Mouse (Mus musculus): Measurements from ENCODE around the gene Gm4756. TPM values are rescaled to one million over a fixed set of nuclear protein-coding genes. Genes with fewer than 3 reads are reported as not detected.
"Not testable (repeated sequence)": the region's sequence is repeated elsewhere in the genome, so short reads cannot be mapped to it uniquely, and the experiment has no call there.

Gene Gm4756
- polyA plus RNA-seq, 1 experiment = not detected

GRCm38 (mm10) chr12:72638025-72638424 lies 11.4 kb downstream of the Gm4756 start:
- WGBS = 89% methylated on average over 3 of the region's 3 CpGs
- TF ChIP-seq POLR2A (IDR thresholded peaks at IDR 0.05; ENCODE audit: borderline replicate concordance, insufficient read depth, low read length) (no peak), CTCF (IDR thresholded peaks at IDR 0.05; ENCODE audit: borderline replicate concordance, insufficient read depth, low read depth, low read length) (no peak)
- H3K27me3 ChIP-seq (ENCODE audit: control insufficient read depth, insufficient read depth, low read length) = no peaks in the 10 kb centered on the region
- H3K27ac ChIP-seq (ENCODE audit: insufficient read depth, low read length) = no peak overlapping the region
- H3K4me1 ChIP-seq (ENCODE audit: control insufficient read depth, insufficient read depth, low read length) = no peaks in the 10 kb centered on the region
- DNase-seq = no peak
- H3K4me3 ChIP-seq (replicated peaks; ENCODE audit: insufficient read depth, low read depth, low read length) = no peak overlapping the region

- H3K4me3 ChIP-seq (replicated peaks; ENCODE audit: insufficient read depth, low read depth, low read length) = no peak overlapping the region
- 82% methylated on average over 7 of the region's 7 CpGs for WGBS
- no peak for TF ChIP-seq POLR2A (IDR thresholded peaks at IDR 0.05; ENCODE audit: borderline replicate concordance, insufficient read depth, low read length)
- TF ChIP-seq CTCF (IDR thresholded peaks at IDR 0.05; ENCODE audit: borderline replicate concordance, insufficient read depth, low read depth, low read length) = no peak
Observed at GRCm38 (mm10) chr12:72628751-72629150, 20.7 kb downstream of the Gm4756 start.

GRCm38 (mm10) chr12:72622853-72623496 lies 26.5 kb downstream of the Gm4756 start:
- DNase-seq = no peak
- WGBS = 71% methylated on average over 5 of the region's 5 CpGs
- Histone ChIP-seq H3K27ac (ENCODE audit: insufficient read depth, low read length) (no peak overlapping the region), H3K27me3 (ENCODE audit: control insufficient read depth, insufficient read depth, low read length) (no peaks in the 10 kb centered on the region), H3K4me3 (replicated peaks; ENCODE audit: insufficient read depth, low read depth, low read length) (no peak overlapping the region), H3K4me1 (ENCODE audit: control insufficient read depth, insufficient read depth, low read length) (no peaks in the 10 kb centered on the region)
- TF ChIP-seq CTCF (IDR thresholded peaks at IDR 0.05; ENCODE audit: borderline replicate concordance, insufficient read depth, low read depth, low read length) = no peak
- no peak for TF ChIP-seq POLR2A (IDR thresholded peaks at IDR 0.05; ENCODE audit: borderline replicate concordance, insufficient read depth, low read length)

More at GRCm38 (mm10) chr12:72628751-72629150, 20.7 kb downstream of the Gm4756 start:
- no peak for DNase-seq
- H3K4me1 ChIP-seq (ENCODE audit: control insufficient read depth, insufficient read depth, low read length) = no peaks in the 10 kb centered on the region
- H3K27ac ChIP-seq (ENCODE audit: insufficient read depth, low read length) = no peak overlapping the region
- no peaks in the 10 kb centered on the region for H3K27me3 ChIP-seq (ENCODE audit: control insufficient read depth, insufficient read depth, low read length)

GRCm38 (mm10) chr12:72621441-72621840 lies 28.0 kb downstream of the Gm4756 start:
- Histone ChIP-seq H3K4me3 (replicated peaks; ENCODE audit: insufficient read depth, low read depth, low read length) (no peak overlapping the region), H3K27ac (ENCODE audit: insufficient read depth, low read length) (no peak overlapping the region), H3K27me3 (ENCODE audit: control insufficient read depth, insufficient read depth, low read length) (no peaks in the 10 kb centered on the region), H3K4me1 (ENCODE audit: control insufficient read depth, insufficient read depth, low read length) (no peaks in the 10 kb centered on the region)
- TF ChIP-seq POLR2A (IDR thresholded peaks at IDR 0.05; ENCODE audit: borderline replicate concordance, insufficient read depth, low read length) = no peak
- no peak for TF ChIP-seq CTCF (IDR thresholded peaks at IDR 0.05; ENCODE audit: borderline replicate concordance, insufficient read depth, low read depth, low read length)
- no peak for DNase-seq
- 86% methylated on average over 1 of the region's 1 CpGs for WGBS

- 14% methylated on average over 7 of the region's 7 CpGs for WGBS
- H3K4me1 ChIP-seq (ENCODE audit: control insufficient read depth, insufficient read depth, low read length) = no peaks in the 10 kb centered on the region
- no peak overlapping the region for H3K27ac ChIP-seq (ENCODE audit: insufficient read depth, low read length)
- TF ChIP-seq POLR2A (IDR thresholded peaks at IDR 0.05; ENCODE audit: borderline replicate concordance, insufficient read depth, low read length) = no peak
- TF ChIP-seq CTCF (IDR thresholded peaks at IDR 0.05; ENCODE audit: borderline replicate concordance, insufficient read depth, low read depth, low read length) = no peak
- no peaks in the 10 kb centered on the region for H3K27me3 ChIP-seq (ENCODE audit: control insufficient read depth, insufficient read depth, low read length)
- no peak for DNase-seq
- H3K4me3 ChIP-seq (replicated peaks; ENCODE audit: insufficient read depth, low read depth, low read length) = no peak overlapping the region
Observed at GRCm38 (mm10) chr12:72620856-72621255, 28.6 kb downstream of the Gm4756 start.

- H3K4me3 ChIP-seq (replicated peaks; ENCODE audit: insufficient read depth, low read depth, low read length) = no peak overlapping the region
- H3K27ac ChIP-seq (ENCODE audit: insufficient read depth, low read length) = no peak overlapping the region
- H3K27me3 ChIP-seq (ENCODE audit: control insufficient read depth, insufficient read depth, low read length) = no peaks in the 10 kb centered on the region
- no peak for DNase-seq
- H3K4me1 ChIP-seq (ENCODE audit: control insufficient read depth, insufficient read depth, low read length) = no peaks in the 10 kb centered on the region
- no peak for TF ChIP-seq POLR2A (IDR thresholded peaks at IDR 0.05; ENCODE audit: borderline replicate concordance, insufficient read depth, low read length)
- TF ChIP-seq CTCF (IDR thresholded peaks at IDR 0.05; ENCODE audit: borderline replicate concordance, insufficient read depth, low read depth, low read length) = no peak
- 51% methylated on average over 3 of the region's 3 CpGs for WGBS
Observed at GRCm38 (mm10) chr12:72612053-72612452, 37.4 kb downstream of the Gm4756 start.

GRCm38 (mm10) chr12:72598731-72599130 lies 50.7 kb downstream of the Gm4756 start:
- not testable (repeated sequence) for H3K27me3 ChIP-seq (ENCODE audit: control insufficient read depth, insufficient read depth, low read length); H3K4me1 ChIP-seq (ENCODE audit: control insufficient read depth, insufficient read depth, low read length); H3K27ac ChIP-seq (ENCODE audit: insufficient read depth, low read length); H3K4me3 ChIP-seq (replicated peaks; ENCODE audit: insufficient read depth, low read depth, low read length); DNase-seq
- WGBS = 96% methylated on average over 2 of the region's 2 CpGs

GRCm38 (mm10) chr12:72594001-72594400 lies 55.5 kb downstream of the Gm4756 start:
- no peaks in the 10 kb centered on the region for H3K4me1 ChIP-seq (ENCODE audit: control insufficient read depth, insufficient read depth, low read length)
- TF ChIP-seq CTCF (IDR thresholded peaks at IDR 0.05; ENCODE audit: borderline replicate concordance, insufficient read depth, low read depth, low read length) = no peak
- no peak for TF ChIP-seq POLR2A (IDR thresholded peaks at IDR 0.05; ENCODE audit: borderline replicate concordance, insufficient read depth, low read length)
- 67% methylated on average over 2 of the region's 2 CpGs for WGBS
- no peaks in the 10 kb centered on the region for H3K27me3 ChIP-seq (ENCODE audit: control insufficient read depth, insufficient read depth, low read length)
- DNase-seq = no peak
- no peak overlapping the region for H3K4me3 ChIP-seq (replicated peaks; ENCODE audit: insufficient read depth, low read depth, low read length)
- no peak overlapping the region for H3K27ac ChIP-seq (ENCODE audit: insufficient read depth, low read length)

Measured in cerebellum, adult 2 months (tissue).